Mouse (Mus musculus) olfactory bulb, adult 2 months (tissue): Measurements from ENCODE around the gene Aco2. TPM values are rescaled to one million over a fixed set of nuclear protein-coding genes. Genes with fewer than 3 reads are reported as not detected.

Experiments used
- H3K27ac ChIP-seq: fragments of 200-500 bp; 2 replicates; pipeline ENCODE4 v1.5.1; 2012; ENCODE audit warnings: low read depth, low read length; ENCODE audit not compliant: insufficient read depth
- H3K4me1 ChIP-seq: fragments of 200-500 bp; 2 replicates; pipeline ENCODE4 v1.6.1; 2012; ENCODE audit warnings: low read length; ENCODE audit not compliant: control insufficient read depth, insufficient read depth
- H3K4me3 ChIP-seq: fragments of 200-500 bp; 2 replicates; pipeline ENCODE4 v1.5.1; 2012; ENCODE audit warnings: mild to moderate bottlenecking, low read depth, low read length, moderate library complexity; ENCODE audit not compliant: insufficient read depth
- CTCF ChIP-seq: fragments of 200-500 bp; IDR thresholded peaks from 2 replicates; pipeline ENCODE4 v1.5.1; 2012; ENCODE audit warnings: low read depth, mild to moderate bottlenecking, low read length, moderate library complexity; ENCODE audit not compliant: insufficient read depth
- POLR2A ChIP-seq: fragments of 200-500 bp; IDR thresholded peaks from 2 replicates; pipeline ENCODE4 v1.6.1; 2012; ENCODE audit warnings: mild to moderate bottlenecking, low read depth, low read length, moderate library complexity; ENCODE audit not compliant: insufficient read depth
- WGBS: fragments of 180-500 bp; shearing (Covaris S2); methylation state at CpG from one replicate; pipeline ENCODE4 v1.1.7; 2018; 5-methylcytosine and 5-hydroxymethylcytosine counted together
- polyA plus RNA-seq: library from polyadenylated mRNA; stranded (reverse); fragments of >200 nt; gene quantifications from 2 replicates; pipeline ENCODE4 v1.2.4, GENCODE M21; 2012; ENCODE audit warnings: low replicate concordance; ENCODE audit not compliant: missing spikeins, insufficient read depth, insufficient read length

Gene Aco2
- polyA plus RNA-seq, 1 experiment = 365 TPM

DNA sequence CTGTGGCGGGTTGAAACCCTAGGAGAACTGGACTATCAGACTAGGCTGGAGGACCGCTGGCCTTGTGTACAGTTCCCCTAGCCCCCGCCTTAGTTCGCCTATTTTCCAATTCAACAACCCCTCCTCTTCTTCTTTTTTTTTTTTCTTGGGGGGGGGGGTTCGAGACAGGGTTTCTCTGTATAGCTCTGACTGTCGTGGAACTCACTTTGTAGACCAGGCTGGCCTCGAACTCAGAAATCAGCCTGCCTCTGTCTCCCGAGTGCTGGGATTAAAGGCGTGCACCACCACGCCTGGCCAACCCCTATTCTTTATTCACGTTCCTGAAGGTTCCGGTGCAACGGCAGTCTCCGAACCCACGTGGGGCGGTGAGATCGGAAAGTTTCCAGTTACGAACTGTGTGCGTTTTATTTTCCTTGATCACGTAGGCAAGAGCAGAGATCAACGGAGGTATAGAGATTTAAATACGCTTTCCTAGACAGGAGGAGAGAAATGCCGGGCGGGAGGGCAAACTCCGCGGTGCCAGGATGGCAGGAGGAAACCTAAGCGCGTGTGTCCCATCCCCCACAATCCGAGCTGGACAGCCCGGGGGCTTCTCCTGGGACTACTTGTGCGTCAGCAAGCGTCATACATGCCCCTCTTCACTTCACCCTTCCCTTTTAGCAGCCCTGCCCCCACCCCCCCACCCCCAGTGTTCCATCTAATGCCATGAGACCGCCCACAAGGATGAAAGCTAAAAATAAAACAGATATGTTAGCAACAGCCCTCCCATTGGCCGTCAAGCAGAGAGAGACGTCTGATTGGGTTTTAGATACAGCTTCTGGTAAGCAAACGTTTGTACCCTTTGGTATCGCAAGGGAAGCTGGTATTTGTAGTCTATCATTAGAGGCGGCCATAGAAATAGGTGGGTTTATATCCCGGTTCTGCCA, 12.5 kb upstream of the Aco2 start:
- under 1% methylated on average over 39 of the region's 39 CpGs for WGBS

GRCm38 (mm10) chr15:81860471-81861135, 11.5 kb upstream of the Aco2 start:
- H3K27ac ChIP-seq = peak overlapping the region; percentile 88
- no peak for TF ChIP-seq CTCF
- no peak for TF ChIP-seq POLR2A
- H3K4me1 ChIP-seq = peaks cover 14% of the 10 kb centered on the region
- 2% methylated on average over 8 of the region's 8 CpGs for WGBS
- no peak overlapping the region for H3K4me3 ChIP-seq

More for the DNA sequence above, 12.5 kb upstream of the Aco2 start:
- peak overlapping the region; percentile 97 for H3K27ac ChIP-seq
- H3K4me3 ChIP-seq = peak overlapping the region; percentile 91
- no peak for TF ChIP-seq CTCF
- TF ChIP-seq POLR2A = peak; percentile 27; the same call in 1 of the 2 replicates
- peaks cover 17% of the 10 kb centered on the region for H3K4me1 ChIP-seq

- no peak overlapping the region for H3K4me3 ChIP-seq
- TF ChIP-seq CTCF (no peak), POLR2A (no peak)
- peaks cover 6% of the 10 kb centered on the region; the same call in 1 of the 2 replicates for H3K4me1 ChIP-seq
- no peak overlapping the region for H3K27ac ChIP-seq
- 93% methylated on average over 7 of the region's 7 CpGs for WGBS
Observed at GRCm38 (mm10) chr15:81864238-81864637, 7.9 kb upstream of the Aco2 start.

GRCm38 (mm10) chr15:81869985-81870384, 2.1 kb upstream of the Aco2 start:
- H3K27ac ChIP-seq = no peak overlapping the region
- peaks cover 2% of the 10 kb centered on the region for H3K4me1 ChIP-seq
- TF ChIP-seq CTCF (no peak), POLR2A (no peak)
- H3K4me3 ChIP-seq = no peak overlapping the region
- 96% methylated on average over 5 of the region's 5 CpGs for WGBS

DNA sequence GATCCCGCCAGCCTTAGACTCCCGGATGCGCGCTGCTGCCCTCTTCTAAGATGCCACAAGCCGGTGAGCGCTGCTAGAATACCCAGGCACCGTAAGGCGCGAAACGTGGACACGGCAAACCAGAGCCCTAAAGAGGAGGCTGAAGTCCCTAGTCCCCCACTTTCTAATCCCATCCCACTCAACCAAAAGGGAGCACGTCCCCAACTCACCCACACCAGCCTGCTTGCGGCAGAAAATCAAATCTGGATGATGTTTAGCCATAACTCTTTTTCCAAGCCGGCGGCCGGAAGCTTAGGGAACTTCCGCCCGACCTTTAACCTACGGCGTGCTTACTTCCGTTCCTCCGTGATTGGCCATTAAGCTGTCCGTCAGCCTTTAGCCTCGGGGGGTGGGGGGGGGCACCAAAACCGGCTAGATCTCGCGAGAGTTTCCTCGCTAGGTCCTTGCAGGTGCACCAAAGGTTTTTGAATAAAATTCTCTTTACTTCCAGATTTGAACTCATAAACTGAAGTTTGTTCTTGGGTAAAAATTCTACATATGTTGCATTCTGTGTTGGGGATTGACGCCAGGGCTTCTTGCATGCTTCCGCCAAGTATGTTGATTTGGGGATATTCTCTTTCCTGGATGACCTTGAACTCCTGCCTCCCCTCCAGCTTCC, 376 bp upstream of the Aco2 start, which contains the start of gene Phf5a:
Gene Phf5a, minus strand, starts transcription at position 308 of the 658 bp plus-strand sequence.
- H3K4me3 ChIP-seq = peak within 1 kb of the TSS; percentile 99
- H3K27ac ChIP-seq = peak within 1 kb of the TSS; percentile 100
- WGBS = under 1% methylated on average over 30 of the region's 30 CpGs
- peaks cover 2% of the 10 kb centered on the region for H3K4me1 ChIP-seq
- no peak for TF ChIP-seq CTCF
- no peak for TF ChIP-seq POLR2A

- TF ChIP-seq CTCF = no peak
- WGBS = 4% methylated on average over 5 of the region's 5 CpGs
- peak overlapping the region; percentile 94 for H3K27ac ChIP-seq
- peak overlapping the region; percentile 1; the same call in 1 of the 2 replicates for H3K4me3 ChIP-seq
- peaks cover 17% of the 10 kb centered on the region for H3K4me1 ChIP-seq
Observed at GRCm38 (mm10) chr15:81879531-81880401, 7.7 kb downstream of the Aco2 start.

GRCm38 (mm10) chr15:81882348-81882747, 10.2 kb downstream of the Aco2 start:
- 76% methylated on average over 3 of the region's 3 CpGs for WGBS
- no peak overlapping the region for H3K4me3 ChIP-seq
- no peak overlapping the region for H3K27ac ChIP-seq
- H3K4me1 ChIP-seq = peaks cover 20% of the 10 kb centered on the region
- TF ChIP-seq CTCF (no peak), POLR2A (no peak)

DNA sequence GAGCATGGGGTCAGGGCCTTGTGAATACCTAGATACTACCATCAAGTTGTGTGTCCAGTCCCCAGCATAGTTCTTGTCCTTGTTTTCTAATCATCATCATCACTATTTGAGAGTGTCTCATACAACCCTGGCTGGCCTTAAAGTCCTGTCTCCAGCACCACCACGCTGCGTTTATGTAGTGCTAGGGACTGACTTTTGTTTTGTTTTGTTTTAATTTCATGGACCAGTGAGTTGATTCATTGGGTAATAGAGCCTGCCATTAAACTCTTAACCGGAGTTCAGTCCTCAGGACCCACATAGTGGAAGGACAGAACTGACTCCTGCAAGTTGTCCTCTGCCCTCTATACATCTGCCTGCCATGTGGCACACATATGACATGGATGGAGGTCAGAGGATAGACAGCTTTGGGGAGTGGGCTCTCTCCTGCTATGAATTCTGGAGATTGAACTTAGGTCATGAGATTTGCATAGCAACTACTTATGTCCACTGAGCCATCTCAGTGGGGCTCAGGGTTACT, 13.4 kb downstream of the Aco2 start:
- H3K27ac ChIP-seq = no peak overlapping the region
- H3K4me3 ChIP-seq = no peak overlapping the region
- no peak for TF ChIP-seq POLR2A
- TF ChIP-seq CTCF = no peak
- WGBS = 37% methylated on average over 3 of the region's 3 CpGs
- H3K4me1 ChIP-seq = peaks cover 8% of the 10 kb centered on the region
